In the genomic region with DNA sequence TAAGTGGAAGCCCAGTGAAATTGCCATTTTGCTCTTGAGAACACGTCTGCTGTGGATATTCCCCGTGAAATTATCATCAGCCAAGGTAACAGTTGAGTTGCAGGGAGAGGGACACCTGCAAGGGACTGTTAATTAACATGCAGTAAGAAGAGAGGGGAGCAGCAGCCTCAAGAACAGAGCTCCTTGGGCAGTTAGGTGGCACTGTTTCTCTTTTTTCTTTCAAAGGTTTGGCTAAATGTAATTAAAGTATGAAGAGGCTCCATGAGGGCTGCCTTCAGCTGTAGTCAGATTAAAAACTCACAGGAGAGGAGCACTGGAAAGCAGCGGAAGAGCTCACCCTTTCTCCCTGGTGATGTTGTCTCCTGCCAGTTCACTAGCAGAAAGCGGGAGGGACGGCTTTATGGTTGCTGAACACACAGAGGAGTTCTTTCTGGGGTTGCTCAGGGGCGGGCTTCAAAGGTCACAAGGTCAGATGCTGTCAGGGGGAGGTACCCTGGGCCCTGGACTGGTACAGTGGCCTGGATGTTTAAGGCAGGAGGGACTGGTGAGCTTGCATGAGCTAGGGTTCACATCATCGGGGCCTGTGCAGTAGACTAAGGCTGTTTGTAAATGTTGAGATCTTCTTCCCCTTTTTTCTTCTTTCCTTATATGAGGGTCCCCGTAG, we compare ENCODE assay signal across 12 mouse cellular contexts. TPM values are rescaled to one million over a fixed set of nuclear protein-coding genes. Genes with fewer than 3 reads are reported as not detected.
DNase-seq lines count a peak whose midpoint lies in the region; ATAC-seq and TF ChIP-seq lines count a peak whose summit lies in the region.
"Had no signal": no experiment of that assay in that cellular context is flagged by ENCODE, and none has a peak within 500 bp of the region (broad histone marks: within the 10 kb centered on the region; RNA-seq: fewer than 3 reads in every experiment).

No protein-coding gene starts in this region.

- 25% methylated on average over 8 of the region's 8 CpGs for WGBS in hindbrain, postnatal 0 days
- WGBS in midbrain, embryonic 13.5 days = 19% methylated on average over 8 of the region's 8 CpGs

- TF ChIP-seq CTCF in hindbrain, postnatal 0 days (IDR thresholded peaks at IDR 0.05; ENCODE audit: low read depth) = peak; percentile 61

- H3K36me3 ChIP-seq in hindbrain, postnatal 0 days (ENCODE audit: insufficient read depth, low read length) = no peaks in the 10 kb centered on the region
- no peaks in the 10 kb centered on the region for H3K36me3 ChIP-seq in midbrain, embryonic 13.5 days
- H3K36me3 ChIP-seq: neural tube, embryonic 13.5 days had no signal

- H3K4me1 ChIP-seq in hindbrain, postnatal 0 days (ENCODE audit: insufficient read depth, low read length) = no peaks in the 10 kb centered on the region
- no peaks in the 10 kb centered on the region for H3K4me1 ChIP-seq in midbrain, embryonic 13.5 days (replicated peaks)

- H3K9me3 ChIP-seq in hindbrain, postnatal 0 days (ENCODE audit: low read length) = no peaks in the 10 kb centered on the region
- no peaks in the 10 kb centered on the region for H3K9me3 ChIP-seq in midbrain, embryonic 13.5 days
- H3K9me3 ChIP-seq: neural tube, embryonic 13.5 days had no signal

- no peak overlapping the region for H3K4me3 ChIP-seq in hindbrain, postnatal 0 days (ENCODE audit: low read length)
- no peak overlapping the region for H3K4me3 ChIP-seq in midbrain, embryonic 13.5 days (replicated peaks)
- H3K4me3 ChIP-seq: neural tube, embryonic 13.5 days had no signal

- H3K9ac ChIP-seq in hindbrain, postnatal 0 days (replicated peaks; ENCODE audit: low read length) = no peak overlapping the region
- no peak overlapping the region for H3K9ac ChIP-seq in midbrain, embryonic 13.5 days (replicated peaks)
- H3K9ac ChIP-seq: neural tube, embryonic 13.5 days had no signal

- no peaks in the 10 kb centered on the region for H3K27me3 ChIP-seq in hindbrain, postnatal 0 days (ENCODE audit: insufficient read depth, low read length)
- H3K27me3 ChIP-seq in midbrain, embryonic 13.5 days = no peaks in the 10 kb centered on the region
- H3K27me3 ChIP-seq: neural tube, embryonic 13.5 days had no signal

- peak; percentile 2 to 13 for DNase-seq in kidney, adult 8-10 months
- DNase-seq in kidney, adult 11 months = no peak
- peak; percentile 30 for DNase-seq in embryo, embryonic 10 days (ENCODE audit: low spot score)
- DNase-seq in hindbrain, postnatal 0 days (ENCODE audit: low spot score) = peak; percentile 71
- DNase-seq in adrenal gland, postnatal 14 days = no peak
- no peak for DNase-seq in cerebellum, adult 9-10 months
- DNase-seq: gastrocnemius, postnatal 10 days; heart, postnatal 4 days; thymus, postnatal 25 days had no signal

- H3K27ac ChIP-seq in hindbrain, postnatal 0 days = no peak overlapping the region
- no peak overlapping the region for H3K27ac ChIP-seq in midbrain, embryonic 13.5 days
- H3K27ac ChIP-seq: neural tube, embryonic 13.5 days had no signal

- H3K4me2 ChIP-seq in hindbrain, postnatal 0 days (ENCODE audit: low read depth, low read length) = no peak overlapping the region
- no peak overlapping the region for H3K4me2 ChIP-seq in midbrain, embryonic 13.5 days (replicated peaks)
- H3K4me2 ChIP-seq: neural tube, embryonic 13.5 days had no signal

- peak; percentile 45; the same call in 1 of the 2 replicates for ATAC-seq in hindbrain, postnatal 0 days
- 0 out of 2 replicates have a peak, but pooled peaks have one; percentile 30 for ATAC-seq in midbrain, embryonic 13.5 days
- ATAC-seq: activated CD4-positive, CD25-positive, alpha-beta regulatory T cell, adult 4 months had no signal

RNA-seq across cellular contexts. Expression of gene L3mbtl4, which starts 11.7 kb away (rescaled TPM):
- 6.9 and 10.1 TPM in 2 replicates for total RNA-seq in hindbrain, postnatal 0 days (2014; rRNA removed)
- 5.1 and 5.4 TPM in 2 replicates for polyA plus RNA-seq in hindbrain, postnatal 0 days (2015; fragmentation: Nextera tagmentation; extraction: Ambion mirVana)
- 1.2 and 1.6 TPM in 2 replicates for polyA plus RNA-seq in midbrain, embryonic 13.5 days (2015; fragmentation: Nextera tagmentation; extraction: Ambion mirVana)
- 0.37 and 0.79 TPM in 2 replicates for total RNA-seq in adrenal gland, postnatal 14 days (2021)
- total RNA-seq: heart, postnatal 4 days had no signal
- polyA plus RNA-seq: activated CD4-positive, CD25-positive, alpha-beta regulatory T cell, adult 4 months had no signal

Comparison
In these comparisons a context has a peak if more than half of its experiments do, and no peak if none do; other contexts are left out.
1. DNase-seq: peak in kidney, adult 8-10 months (2 of 2), embryo, embryonic 10 days (single experiment) and hindbrain, postnatal 0 days (single experiment); none in kidney, adult 11 months (single experiment), adrenal gland, postnatal 14 days (single experiment) and cerebellum, adult 9-10 months (single experiment).